Mouse (Mus musculus): ENCODE data around the gene Lpin1. TPM values are rescaled to one million over a fixed set of nuclear protein-coding genes. Genes with fewer than 3 reads are reported as not detected.

The Lpin1 gene
- 4.7 and 5.2 TPM in 2 replicates for polyA plus RNA-seq (2015; fragmentation: Nextera tagmentation; extraction: Ambion mirVana)

GRCm38 (mm10) chr12:16610936-16611335 lies at the start of gene Lpin1:
TSS of gene Lpin1 (minus strand) at chr12:16610966.
- H3K36me3 ChIP-seq (ENCODE audit: insufficient read depth, low read length) = no peaks in the 10 kb centered on the region
- H3K4me1 ChIP-seq (replicated peaks; ENCODE audit: insufficient read depth, low read length) = no peaks in the 10 kb centered on the region
- DNase-seq (ENCODE audit: low spot score) (no peak), ATAC-seq (replicated peaks; ENCODE audit: low FRiP score, low read depth) (no peak)
- no peak within 1 kb of the TSS for H3K4me2 ChIP-seq (ENCODE audit: low read length)
- no peaks in the 10 kb centered on the region for H3K27me3 ChIP-seq (ENCODE audit: insufficient read depth, low read length)
- TF ChIP-seq CTCF (IDR thresholded peaks at IDR 0.05; ENCODE audit: low read depth) = no peak
- WGBS = 83% methylated on average over 2 of the region's 2 CpGs
- H3K27ac ChIP-seq = no peak within 1 kb of the TSS
- H3K4me3 ChIP-seq (replicated peaks; ENCODE audit: low read depth, low read length) = no peak within 1 kb of the TSS
- no peaks in the 10 kb centered on the region for H3K9me3 ChIP-seq (replicated peaks; ENCODE audit: low read length)
- no peak within 1 kb of the TSS for H3K9ac ChIP-seq (ENCODE audit: low read depth, low read length)

GRCm38 (mm10) chr12:16656906-16657875 lies 46.4 kb upstream of the Lpin1 start:
- Histone ChIP-seq H3K9ac (ENCODE audit: low read depth, low read length) (no peak overlapping the region), H3K4me1 (replicated peaks; ENCODE audit: insufficient read depth, low read length) (0 out of 2 replicates have a peak, but pooled peaks cover 3% of the 10 kb centered on the region), H3K9me3 (replicated peaks; ENCODE audit: low read length) (no peaks in the 10 kb centered on the region), H3K27me3 (ENCODE audit: insufficient read depth, low read length) (peaks cover 21% of the 10 kb centered on the region; the same call in 1 of the 2 replicates), H3K4me2 (ENCODE audit: low read length) (no peak overlapping the region), H3K4me3 (replicated peaks; ENCODE audit: low read depth, low read length) (no peak overlapping the region), H3K36me3 (ENCODE audit: insufficient read depth, low read length) (no peaks in the 10 kb centered on the region), H3K27ac (no peak overlapping the region)
- DNase-seq (ENCODE audit: low spot score) = no peak
- WGBS = 50% methylated on average over 5 of the region's 5 CpGs
- no peak for TF ChIP-seq CTCF (IDR thresholded peaks at IDR 0.05; ENCODE audit: low read depth)
- ATAC-seq (replicated peaks; ENCODE audit: low FRiP score, low read depth) = no peak

DNA sequence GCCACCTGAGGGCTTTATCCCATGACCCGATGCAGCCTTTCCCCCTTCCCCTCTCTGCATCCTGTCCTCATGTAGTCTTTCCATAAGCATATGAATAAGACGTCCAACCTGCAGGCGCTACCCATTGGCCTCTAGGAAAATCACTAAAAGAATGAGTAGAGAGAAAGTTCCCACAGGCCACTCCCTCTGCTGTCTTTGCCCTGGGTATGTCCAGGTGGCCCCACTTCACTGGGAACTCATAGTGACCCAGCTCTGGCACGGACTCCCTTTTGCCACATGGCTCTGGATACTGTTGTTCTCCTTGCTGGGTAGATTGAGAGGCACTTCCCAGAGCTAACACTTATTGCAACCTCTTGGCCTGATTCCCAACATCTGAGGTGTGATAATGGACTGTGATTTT lies 44.8 kb upstream of the Lpin1 start:
- H3K4me3 ChIP-seq (replicated peaks; ENCODE audit: low read depth, low read length) = no peak overlapping the region
- WGBS = 80% methylated on average over 4 of the region's 4 CpGs

GRCm38 (mm10) chr12:16653332-16654093 lies 42.7 kb upstream of the Lpin1 start, which contains the start of gene Ntsr2:
TSS of gene Ntsr2 (plus strand) at chr12:16653382.
- Histone ChIP-seq H3K36me3 (ENCODE audit: insufficient read depth, low read length) (no peaks in the 10 kb centered on the region), H3K27me3 (ENCODE audit: insufficient read depth, low read length) (peaks cover 21% of the 10 kb centered on the region; the same call in 1 of the 2 replicates), H3K27ac (no peak within 1 kb of the TSS), H3K9ac (ENCODE audit: low read depth, low read length) (no peak within 1 kb of the TSS), H3K4me1 (replicated peaks; ENCODE audit: insufficient read depth, low read length) (0 out of 2 replicates have a peak, but pooled peaks cover 3% of the 10 kb centered on the region), H3K4me2 (ENCODE audit: low read length) (peak within 1 kb of the TSS; percentile 37; the same call in 1 of the 2 replicates), H3K4me3 (replicated peaks; ENCODE audit: low read depth, low read length) (peak within 1 kb of the TSS; percentile 4; the same call in 1 of the 2 replicates), H3K9me3 (replicated peaks; ENCODE audit: low read length) (no peaks in the 10 kb centered on the region)
- DNase-seq (ENCODE audit: low spot score) = peak; percentile 79
- WGBS = 5% methylated on average over 58 of the region's 58 CpGs
- ATAC-seq (replicated peaks; ENCODE audit: low FRiP score, low read depth) = peak; percentile 94
- no peak for TF ChIP-seq CTCF (IDR thresholded peaks at IDR 0.05; ENCODE audit: low read depth)

More for the DNA sequence above, 44.8 kb upstream of the Lpin1 start:
- no peak for DNase-seq (ENCODE audit: low spot score)
- ATAC-seq (replicated peaks; ENCODE audit: low FRiP score, low read depth) = no peak
- no peak overlapping the region for H3K9ac ChIP-seq (ENCODE audit: low read depth, low read length)
- H3K4me1 ChIP-seq (replicated peaks; ENCODE audit: insufficient read depth, low read length) = 0 out of 2 replicates have a peak, but pooled peaks cover 3% of the 10 kb centered on the region
- no peak overlapping the region for H3K27ac ChIP-seq
- no peaks in the 10 kb centered on the region for H3K36me3 ChIP-seq (ENCODE audit: insufficient read depth, low read length)
- no peak for TF ChIP-seq CTCF (IDR thresholded peaks at IDR 0.05; ENCODE audit: low read depth)
- H3K27me3 ChIP-seq (ENCODE audit: insufficient read depth, low read length) = peaks cover 21% of the 10 kb centered on the region; the same call in 1 of the 2 replicates
- H3K4me2 ChIP-seq (ENCODE audit: low read length) = no peak overlapping the region
- H3K9me3 ChIP-seq (replicated peaks; ENCODE audit: low read length) = no peaks in the 10 kb centered on the region

DNA sequence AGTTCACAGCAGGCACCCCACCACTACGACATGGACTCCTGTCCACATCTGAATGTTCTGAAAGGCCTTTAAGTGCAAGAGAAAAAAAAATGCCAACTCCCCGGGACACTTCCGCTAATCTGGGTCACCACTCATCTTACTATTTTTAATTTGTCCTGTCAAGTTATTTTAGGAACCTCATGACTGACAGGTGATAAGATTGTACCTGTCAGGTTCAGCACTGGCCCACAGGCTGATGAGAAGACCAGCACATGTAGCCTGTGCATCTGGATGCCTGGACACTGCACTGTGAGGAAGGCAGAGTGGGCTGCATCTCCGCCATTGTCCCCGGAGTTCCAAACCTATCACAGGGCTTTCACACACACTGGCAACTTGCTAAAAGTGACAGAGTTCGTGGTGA lies 39.1 kb upstream of the Lpin1 start:
- no peak for TF ChIP-seq CTCF (IDR thresholded peaks at IDR 0.05; ENCODE audit: low read depth)
- Histone ChIP-seq H3K27me3 (ENCODE audit: insufficient read depth, low read length) (peaks cover 20% of the 10 kb centered on the region; the same call in 1 of the 2 replicates), H3K4me3 (replicated peaks; ENCODE audit: low read depth, low read length) (no peak overlapping the region), H3K4me2 (ENCODE audit: low read length) (no peak overlapping the region), H3K9me3 (replicated peaks; ENCODE audit: low read length) (no peaks in the 10 kb centered on the region), H3K9ac (ENCODE audit: low read depth, low read length) (no peak overlapping the region), H3K27ac (no peak overlapping the region), H3K4me1 (replicated peaks; ENCODE audit: insufficient read depth, low read length) (0 out of 2 replicates have a peak, but pooled peaks cover 3% of the 10 kb centered on the region), H3K36me3 (ENCODE audit: insufficient read depth, low read length) (no peaks in the 10 kb centered on the region)
- ATAC-seq (replicated peaks; ENCODE audit: low FRiP score, low read depth) (no peak), DNase-seq (ENCODE audit: low spot score) (no peak)
- WGBS = 79% methylated on average over 6 of the region's 6 CpGs

- WGBS = 83% methylated on average over 6 of the region's 6 CpGs
- Histone ChIP-seq H3K4me1 (replicated peaks; ENCODE audit: insufficient read depth, low read length) (no peaks in the 10 kb centered on the region), H3K27me3 (ENCODE audit: insufficient read depth, low read length) (0 out of 2 replicates have a peak, but pooled peaks cover 6% of the 10 kb centered on the region), H3K9me3 (replicated peaks; ENCODE audit: low read length) (no peaks in the 10 kb centered on the region), H3K36me3 (ENCODE audit: insufficient read depth, low read length) (no peaks in the 10 kb centered on the region), H3K27ac (no peak overlapping the region), H3K9ac (ENCODE audit: low read depth, low read length) (no peak overlapping the region), H3K4me2 (ENCODE audit: low read length) (no peak overlapping the region), H3K4me3 (replicated peaks; ENCODE audit: low read depth, low read length) (no peak overlapping the region)
- no peak for ATAC-seq (replicated peaks; ENCODE audit: low FRiP score, low read depth)
- TF ChIP-seq CTCF (IDR thresholded peaks at IDR 0.05; ENCODE audit: low read depth) = no peak
- DNase-seq (ENCODE audit: low spot score) = no peak
Observed at GRCm38 (mm10) chr12:16648273-16648672, 37.5 kb upstream of the Lpin1 start.
